Mouse (Mus musculus): Measurements from ENCODE around the gene Ciz1.

GRCm38 (mm10) chr2:32361437-32361836 is 9.3 kb downstream of the Ciz1 start:
- peak; percentile 90 for TF ChIP-seq CTCF (IDR thresholded peaks at IDR 0.05; ENCODE audit: low read depth)
- TF ChIP-seq EP300 (IDR thresholded peaks at IDR 0.05; ENCODE audit: low read depth) = no peak
